32 mouse cellular contexts compared by ENCODE assay signal in the genomic region with DNA sequence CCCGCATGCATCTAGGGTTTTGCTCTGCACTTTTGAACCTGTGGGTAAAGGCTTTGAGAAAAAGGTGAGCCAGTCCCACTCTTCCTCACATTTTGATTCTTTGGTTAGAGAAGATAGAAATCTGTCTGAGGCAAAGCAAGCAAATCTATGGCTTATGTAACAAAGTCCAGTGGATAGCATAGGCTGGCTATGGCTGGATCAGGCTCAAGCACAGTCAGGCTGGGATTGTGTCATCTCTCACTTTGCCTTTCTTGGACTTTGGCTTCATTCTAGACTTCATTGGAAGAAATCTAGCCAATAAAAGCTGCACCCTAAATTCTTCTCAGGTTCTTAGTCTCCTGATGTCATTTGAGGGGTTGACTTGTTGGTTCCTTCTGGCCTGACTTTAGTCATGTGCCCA. TPM values are rescaled to one million over a fixed set of nuclear protein-coding genes. Genes with fewer than 3 reads are reported as not detected.
A peak's percentile ranks its signal among the peaks of the same experiment; 100 is the strongest.
DNase-seq lines count a peak whose midpoint lies in the region; ATAC-seq and TF ChIP-seq lines count a peak whose summit lies in the region.
"Had no signal": no experiment of that assay in that cellular context is flagged by ENCODE, and none has a peak within 500 bp of the region (broad histone marks: within the 10 kb centered on the region; RNA-seq: fewer than 3 reads in every experiment).

No protein-coding gene starts in this region.

- no peaks in the 10 kb centered on the region for H3K36me3 ChIP-seq in kidney, adult 2 months (ENCODE audit: control insufficient read depth, insufficient read depth, low read length)
- no peaks in the 10 kb centered on the region for H3K36me3 ChIP-seq in forebrain, embryonic 11.5 days (ENCODE audit: control insufficient read depth, insufficient read depth, low read length)
- H3K36me3 ChIP-seq: embryonic facial prominence, embryonic 12.5 days; forebrain, embryonic 15.5 days; G1E; heart, embryonic 13.5 days; hindbrain, embryonic 10.5 days; hindbrain, embryonic 15.5 days; liver, embryonic 15.5 days; lung, embryonic 15.5 days; midbrain, embryonic 10.5 days; midbrain, embryonic 15.5 days had no signal

- H3K4me2 ChIP-seq in forebrain, embryonic 11.5 days (ENCODE audit: low read depth, low read length, severe bottlenecking), result no peak overlapping the region
- H3K4me2 ChIP-seq: embryonic facial prominence, embryonic 12.5 days; forebrain, embryonic 15.5 days; heart, embryonic 13.5 days; hindbrain, embryonic 15.5 days; liver, embryonic 15.5 days; lung, embryonic 15.5 days; midbrain, embryonic 15.5 days had no signal

- no peaks in the 10 kb centered on the region for H3K9me3 ChIP-seq in forebrain, embryonic 11.5 days (ENCODE audit: control insufficient read depth, low read length)
- H3K9me3 ChIP-seq: embryonic facial prominence, embryonic 12.5 days; forebrain, embryonic 15.5 days; G1E; heart, embryonic 13.5 days; hindbrain, embryonic 10.5 days; hindbrain, embryonic 15.5 days; liver, embryonic 15.5 days; lung, embryonic 15.5 days; midbrain, embryonic 10.5 days; midbrain, embryonic 15.5 days had no signal

- H3K4me3 ChIP-seq in kidney, adult 2 months (ENCODE audit: insufficient read depth, low read depth, low read length), result no peak overlapping the region
- no peak overlapping the region for H3K4me3 ChIP-seq in left cerebral cortex, adult 2 months
- H3K4me3 ChIP-seq in forebrain, embryonic 11.5 days (ENCODE audit: low read depth, low read length), result no peak overlapping the region
- H3K4me3 ChIP-seq: embryonic facial prominence, embryonic 12.5 days; forebrain, embryonic 15.5 days; heart, embryonic 13.5 days; hindbrain, embryonic 10.5 days; hindbrain, embryonic 15.5 days; liver, embryonic 15.5 days; lung, embryonic 15.5 days; midbrain, embryonic 10.5 days; midbrain, embryonic 15.5 days had no signal

- H3K9ac ChIP-seq in forebrain, embryonic 11.5 days (ENCODE audit: low read length), result no peak overlapping the region
- H3K9ac ChIP-seq: embryonic facial prominence, embryonic 12.5 days; forebrain, embryonic 15.5 days; heart, embryonic 13.5 days; hindbrain, embryonic 15.5 days; liver, embryonic 15.5 days; lung, embryonic 15.5 days; midbrain, embryonic 15.5 days had no signal

- DNase-seq in frontal cortex, postnatal 36 days (ENCODE audit: low spot score in 2 of 2), result peak; percentile 21 to 22
- no peak for DNase-seq in frontal cortex, postnatal 10 days (ENCODE audit: low spot score in 2 of 2)
- peak; percentile 58 for DNase-seq in kidney, adult 2 months
- no peak for DNase-seq in kidney, postnatal 10 days
- DNase-seq in left cerebral cortex, adult 2 months (ENCODE audit: extremely low spot score in 1 of 2, low spot score in 2 of 2), result no peak
- no peak for DNase-seq in left cerebral cortex, postnatal 14 days (ENCODE audit: low spot score in 2 of 2)
- no peak for DNase-seq in forebrain, embryonic 11.5 days (ENCODE audit: low spot score)
- DNase-seq: adrenal gland, postnatal 10 days; cerebellum, adult 11-12 months; cerebellum, adult 9-11 months; embryo, embryonic 11 days; gastrocnemius, postnatal 14 days; heart, adult 18-20 months; heart, postnatal 10 days; layer of hippocampus, postnatal 36 days; liver; right cerebral cortex, postnatal 4 days; thymus, adult 18-20 months; thymus, postnatal 25 days had no signal

- TF ChIP-seq CTCF in kidney, adult 2 months (conservative IDR thresholded peaks at IDR 0.05; ENCODE audit: insufficient read depth, insufficient read length, low read depth, low read length), result no peak
- no peak for TF ChIP-seq CTCF in left cerebral cortex, adult 2 months (IDR thresholded peaks at IDR 0.05)

- no peak for TF ChIP-seq POLR2A in kidney, adult 2 months (IDR thresholded peaks at IDR 0.05; ENCODE audit: low read depth, low read length)

- H3K27me3 ChIP-seq in kidney, adult 2 months (replicated peaks; ENCODE audit: control insufficient read depth, insufficient read depth, low read length), result no peaks in the 10 kb centered on the region; the same call in 1 of the 2 replicates
- H3K27me3 ChIP-seq in forebrain, embryonic 11.5 days (ENCODE audit: control insufficient read depth, insufficient read depth, low read length), result no peaks in the 10 kb centered on the region
- H3K27me3 ChIP-seq: embryonic facial prominence, embryonic 12.5 days; forebrain, embryonic 15.5 days; hindbrain, embryonic 15.5 days; liver, embryonic 15.5 days; lung, embryonic 15.5 days; midbrain, embryonic 15.5 days had no signal

- intact Hi-C loops in left cerebral cortex, adult 2 months (cut with DNase I), result no loop called here
- intact Hi-C loops in left cerebral cortex, postnatal 14 days (cut with DNase I), result no loop called here

- 77% methylated on average over 1 of the region's 1 CpGs for WGBS in kidney, adult 2 months
- WGBS in forebrain, embryonic 11.5 days, result 94% methylated on average over 1 of the region's 1 CpGs

- no peak for ATAC-seq in forebrain, embryonic 11.5 days (replicated peaks; ENCODE audit: low FRiP score)
- ATAC-seq: forebrain, embryonic 15.5 days; inflammation-experienced regulatory T-cells, adult 6 months; midbrain, embryonic 15.5 days had no signal

- H3K27ac ChIP-seq in kidney, adult 2 months (ENCODE audit: insufficient read depth, low read depth, low read length), result no peak overlapping the region
- peak overlapping the region; percentile 24; the same call in 1 of the 2 replicates for H3K27ac ChIP-seq in left cerebral cortex, adult 2 months
- H3K27ac ChIP-seq in forebrain, embryonic 11.5 days (ENCODE audit: low read depth, low read length), result no peak overlapping the region
- H3K27ac ChIP-seq: embryonic facial prominence, embryonic 12.5 days; heart, embryonic 13.5 days; hindbrain, embryonic 10.5 days; hindbrain, embryonic 15.5 days; liver, embryonic 15.5 days; lung, embryonic 15.5 days; midbrain, embryonic 10.5 days; stomach, postnatal 0 days had no signal

- H3K4me1 ChIP-seq in kidney, adult 2 months (ENCODE audit: control insufficient read depth, insufficient read depth, low read length), result peaks cover 6% of the 10 kb centered on the region; the same call in 1 of the 2 replicates
- no peaks in the 10 kb centered on the region for H3K4me1 ChIP-seq in forebrain, embryonic 11.5 days (replicated peaks; ENCODE audit: control insufficient read depth, insufficient read depth, low read length)
- H3K4me1 ChIP-seq: embryonic facial prominence, embryonic 12.5 days; forebrain, embryonic 15.5 days; heart, embryonic 13.5 days; liver, embryonic 15.5 days; lung, embryonic 15.5 days; midbrain, embryonic 10.5 days had no signal

RNA-seq across cellular contexts. Expression of gene Nfasc, which starts 38.7 kb away (rescaled TPM):
- 0.08 and 0.20 TPM in 2 replicates for polyA plus RNA-seq in kidney, adult 2 months (2012; rRNA removed)
- 100 to 1,000 TPM; 155 to 161 TPM for total RNA-seq in left cerebral cortex, adult 2 months (2021)
- 100 to 1,000 TPM; 179 to 195 TPM for total RNA-seq in left cerebral cortex, postnatal 14 days (2021)
- 19.9 and 21.9 TPM in 2 replicates for polyA plus RNA-seq in forebrain, embryonic 11.5 days (2014; fragmentation: Nextera tagmentation; extraction: Ambion mirVana)
- total RNA-seq: megakaryocyte progenitor cell, adult 5-6 weeks had no signal
- polyA plus RNA-seq: G1E; inflammation-experienced regulatory T-cells, adult 6 months had no signal

Comparison
In these comparisons a context has a peak if more than half of its experiments do, and no peak if none do; other contexts are left out.
1. DNase-seq: peak in frontal cortex, postnatal 36 days (2 of 2) and kidney, adult 2 months (single experiment); none in frontal cortex, postnatal 10 days (0 of 2), kidney, postnatal 10 days (single experiment), left cerebral cortex, adult 2 months (0 of 2), left cerebral cortex, postnatal 14 days (0 of 2) and forebrain, embryonic 11.5 days (single experiment).